Mouse (Mus musculus) small intestine, adult 2 months (tissue): Measurements from ENCODE around the gene Abcf1.

ENCODE experiments used
- CTCF ChIP-seq: fragments of 200-500 bp; IDR thresholded peaks from 2 replicates; pipeline ENCODE4 v1.5.1; 2012; ENCODE audit warnings: low read depth, mild to moderate bottlenecking, control low read depth, inconsistent platforms, low read length, moderate library complexity, mixed read lengths; ENCODE audit not compliant: insufficient replicate concordance, insufficient read length; ENCODE audit errors: extremely low read depth
- POLR2A ChIP-seq: fragments of 200-500 bp; IDR thresholded peaks from 2 replicates; pipeline ENCODE4 v1.6.1; 2012; ENCODE audit warnings: low read depth, mild to moderate bottlenecking, control low read depth, inconsistent platforms, low read length, moderate library complexity

GRCm38 (mm10) chr17:35998545-35999305 lies 29.2 kb upstream of the Abcf1 start:
- no peak for TF ChIP-seq POLR2A
- TF ChIP-seq CTCF: no peak
